In genomic region chr15:87625236-87626023, GRCm38 (mm10) we compare ENCODE assay signal across 9 mouse cellular contexts.
DNase-seq lines count a peak whose midpoint lies in the region; ATAC-seq lines count a peak whose summit lies in the region.
"Had no signal": no experiment of that assay in that cellular context is flagged by ENCODE, and none has a peak within 500 bp of the region (broad histone marks: within the 10 kb centered on the region; RNA-seq: fewer than 3 reads in every experiment).

No protein-coding gene starts in this region.

- peak; percentile 85 for ATAC-seq in embryonic facial prominence, embryonic 12.5 days (ENCODE audit: insufficient number of reproducible peaks, insufficient read depth, low FRiP score, low TSS enrichment)
- no peak for ATAC-seq in activated CD4-positive, CD25-positive, alpha-beta regulatory T cell, adult 4 months

- H3K4me3 ChIP-seq in embryonic facial prominence, embryonic 12.5 days, result peak overlapping the region; percentile 65
- H3K4me3 ChIP-seq in midbrain, embryonic 10.5 days, result peak overlapping the region; percentile 78
- H3K4me3 ChIP-seq: erythroblast, embryonic 14.5 days had no signal

- intact Hi-C loops in left cerebral cortex, postnatal 25 days (cut with DNase I), result loop anchor here (1.0 to 10.0 kb wide), 9 partner anchors 37 to 1027 kb away; partner anchors contain the start of gene Fam19a5

- H3K27me3 ChIP-seq in embryonic facial prominence, embryonic 12.5 days, result peaks cover 25% of the 10 kb centered on the region
- peaks cover 23% of the 10 kb centered on the region for H3K27me3 ChIP-seq in midbrain, embryonic 10.5 days (ENCODE audit: low read depth, poor library complexity, severe bottlenecking)

- peaks cover 3% of the 10 kb centered on the region; the same call in 1 of the 2 replicates for H3K4me1 ChIP-seq in embryonic facial prominence, embryonic 12.5 days
- H3K4me1 ChIP-seq in midbrain, embryonic 10.5 days, result peaks cover 53% of the 10 kb centered on the region

- peak overlapping the region; percentile 96 for H3K4me2 ChIP-seq in embryonic facial prominence, embryonic 12.5 days (replicated peaks)

- peak overlapping the region; percentile 75; the same call in 1 of the 2 replicates for H3K27ac ChIP-seq in embryonic facial prominence, embryonic 12.5 days
- H3K27ac ChIP-seq in midbrain, embryonic 10.5 days (replicated peaks), result peak overlapping the region; percentile 92

- H3K36me3 ChIP-seq in embryonic facial prominence, embryonic 12.5 days, result no peaks in the 10 kb centered on the region
- H3K36me3 ChIP-seq in midbrain, embryonic 10.5 days, result no peaks in the 10 kb centered on the region

- under 1% methylated on average over 53 of the region's 68 CpGs for WGBS in embryonic facial prominence, embryonic 12.5 days
- WGBS in midbrain, embryonic 10.5 days, result under 1% methylated on average over 66 of the region's 68 CpGs

- peak; percentile 67 to 85 for DNase-seq in adrenal gland, postnatal 4 days (ENCODE audit: low spot score in 2 of 2)
- DNase-seq in heart, adult 18-20 months, result peak; percentile 78 to 86
- DNase-seq in kidney, adult 11 months, result peak; percentile 79
- peak; percentile 87 to 93 for DNase-seq in left cerebral cortex, postnatal 25 days (ENCODE audit: low spot score in 2 of 2)
- peak; percentile 89 for DNase-seq in midbrain, embryonic 10.5 days (ENCODE audit: low spot score)
- DNase-seq in skeletal muscle tissue, adult 2 months (ENCODE audit: low read depth, low spot score), result peak; percentile 41

- H3K9ac ChIP-seq in embryonic facial prominence, embryonic 12.5 days, result peak overlapping the region; percentile 77

- H3K9me3 ChIP-seq in embryonic facial prominence, embryonic 12.5 days, result no peaks in the 10 kb centered on the region
- no peaks in the 10 kb centered on the region for H3K9me3 ChIP-seq in midbrain, embryonic 10.5 days (replicated peaks)
